Mouse (Mus musculus): Measurements from ENCODE around the gene Isca2. TPM values are rescaled to one million over a fixed set of nuclear protein-coding genes. Genes with fewer than 3 reads are reported as not detected.

Gene Isca2
- total RNA-seq, 1 experiment from 2014 or later: 98.2 TPM

GRCm38 (mm10) chr12:84771981-84772520 lies 1.0 kb upstream of the Isca2 start:
- DNase-seq: no peak

GRCm38 (mm10) chr12:84773476-84773875 lies 425 bp downstream of the Isca2 start:
- peak; percentile 47 for DNase-seq

GRCm38 (mm10) chr12:84774376-84774775 lies 1.3 kb downstream of the Isca2 start:
- DNase-seq: peak; percentile 81

- DNase-seq: no peak
Measured at GRCm38 (mm10) chr12:84776229-84776628, 3.2 kb downstream of the Isca2 start.

- peak; percentile 95 for DNase-seq
Measured at GRCm38 (mm10) chr12:84784604-84785381, 11.7 kb downstream of the Isca2 start.

GRCm38 (mm10) chr12:84786091-84786490 lies 13.0 kb downstream of the Isca2 start:
- DNase-seq: no peak

GRCm38 (mm10) chr12:84790853-84791252 lies 17.8 kb downstream of the Isca2 start:
- peak; percentile 41 for DNase-seq

GRCm38 (mm10) chr12:84792629-84793028 lies 19.6 kb downstream of the Isca2 start:
- no peak for DNase-seq

- no peak for DNase-seq
Measured at GRCm38 (mm10) chr12:84794647-84795046, 21.6 kb downstream of the Isca2 start.

GRCm38 (mm10) chr12:84799086-84799485 lies 26.0 kb downstream of the Isca2 start:
- DNase-seq: no peak

GRCm38 (mm10) chr12:84800419-84800818 lies 27.4 kb downstream of the Isca2 start:
- DNase-seq: peak; percentile 71

GRCm38 (mm10) chr12:84801532-84802110 lies 28.6 kb downstream of the Isca2 start:
- peak; percentile 55 for DNase-seq

GRCm38 (mm10) chr12:84802625-84803024 lies 29.6 kb downstream of the Isca2 start:
- DNase-seq: no peak

GRCm38 (mm10) chr12:84805228-84805842 lies 32.3 kb downstream of the Isca2 start:
- peak; percentile 49 for DNase-seq

- DNase-seq: no peak
Measured at GRCm38 (mm10) chr12:84806010-84806409, 33.0 kb downstream of the Isca2 start.

GRCm38 (mm10) chr12:84806726-84807125 lies 33.7 kb downstream of the Isca2 start:
- peak; percentile 55 for DNase-seq

GRCm38 (mm10) chr12:84807351-84807750 lies 34.3 kb downstream of the Isca2 start:
- no peak for DNase-seq

GRCm38 (mm10) chr12:84809033-84809432 lies 36.0 kb downstream of the Isca2 start:
- DNase-seq: no peak

GRCm38 (mm10) chr12:84810810-84811209 lies 37.8 kb downstream of the Isca2 start:
- peak; percentile 53 for DNase-seq

GRCm38 (mm10) chr12:84811510-84811909 lies 38.5 kb downstream of the Isca2 start:
- peak; percentile 54 for DNase-seq

GRCm38 (mm10) chr12:84812004-84812403 lies 39.0 kb downstream of the Isca2 start:
- DNase-seq: peak; percentile 68

GRCm38 (mm10) chr12:84813773-84814172 lies 40.7 kb downstream of the Isca2 start:
- DNase-seq: peak; percentile 29

Data from adrenal gland, postnatal 14 days (tissue).